Mouse (Mus musculus) layer of hippocampus, adult 9-11 months (tissue): ENCODE data around the gene Zdhhc16.
A peak's percentile ranks its signal among the peaks of the same experiment; 100 is the strongest.
"Not testable (repeated sequence)": the region's sequence is repeated elsewhere in the genome, so short reads cannot be mapped to it uniquely, and the experiment has no call there.

ENCODE experiments used
- DNase-seq: peaks from one replicate; pipeline ENCODE4 v3.0.0; 2022

Gene Zdhhc16

GRCm38 (mm10) chr19:41913774-41914591 lies 19.3 kb upstream of the Zdhhc16 start:
- no peak for DNase-seq

- not testable (repeated sequence) for DNase-seq
These were observed 18.7 kb upstream of the Zdhhc16 start for GRCm38 (mm10) chr19:41914592-41914882.

GRCm38 (mm10) chr19:41915294-41915693 lies 18.0 kb upstream of the Zdhhc16 start:
- DNase-seq, result no peak

GRCm38 (mm10) chr19:41916853-41917252 lies 16.4 kb upstream of the Zdhhc16 start:
- no peak for DNase-seq

- DNase-seq, result no peak
These were observed 13.8 kb upstream of the Zdhhc16 start for GRCm38 (mm10) chr19:41919471-41919870.

- no peak for DNase-seq
These were observed 12.7 kb upstream of the Zdhhc16 start for GRCm38 (mm10) chr19:41920412-41921067.

GRCm38 (mm10) chr19:41932686-41933085 lies 594 bp upstream of the Zdhhc16 start:
- peak; percentile 43 for DNase-seq

- DNase-seq, result no peak
These were observed 844 bp downstream of the Zdhhc16 start for GRCm38 (mm10) chr19:41934124-41934523.

- no peak for DNase-seq
These were observed 2.6 kb downstream of the Zdhhc16 start for GRCm38 (mm10) chr19:41935921-41936320.

GRCm38 (mm10) chr19:41938539-41938938 lies 5.3 kb downstream of the Zdhhc16 start:
- DNase-seq, result no peak

- DNase-seq, result no peak
These were observed 10.6 kb downstream of the Zdhhc16 start for GRCm38 (mm10) chr19:41943841-41944240.

GRCm38 (mm10) chr19:41952287-41952686 lies 19.0 kb downstream of the Zdhhc16 start:
- DNase-seq, result no peak

GRCm38 (mm10) chr19:41953574-41953973 lies 20.3 kb downstream of the Zdhhc16 start:
- DNase-seq, result peak; percentile 52

GRCm38 (mm10) chr19:41969618-41970017 lies 36.3 kb downstream of the Zdhhc16 start:
- no peak for DNase-seq

GRCm38 (mm10) chr19:41973891-41974794 lies 40.9 kb downstream of the Zdhhc16 start:
- peak; percentile 57 for DNase-seq

- DNase-seq, result peak; percentile 54
These were observed 47.1 kb downstream of the Zdhhc16 start for GRCm38 (mm10) chr19:41980422-41980818.

- peak; percentile 100 for DNase-seq
These were observed 47.7 kb downstream of the Zdhhc16 start, which contains the start of gene Mms19 for GRCm38 (mm10) chr19:41980819-41981594. Gene Mms19, minus strand, starts transcription at chr19:41981157.

GRCm38 (mm10) chr19:41981595-41981927 lies 48.3 kb downstream of the Zdhhc16 start, which contains the start of gene Ubtd1:
Gene Ubtd1, plus strand, starts transcription at chr19:41981763.
- DNase-seq, result no peak

GRCm38 (mm10) chr19:41981931-41982790 lies 48.9 kb downstream of the Zdhhc16 start:
- DNase-seq, result no peak

- DNase-seq, result no peak
These were observed 49.5 kb downstream of the Zdhhc16 start for GRCm38 (mm10) chr19:41982791-41983150.

- no peak for DNase-seq
These were observed 52.7 kb downstream of the Zdhhc16 start for GRCm38 (mm10) chr19:41985994-41986393.

- no peak for DNase-seq
These were observed 53.9 kb downstream of the Zdhhc16 start for GRCm38 (mm10) chr19:41987206-41987605.
